Mouse (Mus musculus) spleen, postnatal 4 days (tissue): ENCODE data around the gene Hes2.

Source experiments
- DNase-seq, 2 experiments: peaks; one replicate each; pipeline ENCODE4 v3.0.0; 2022; ENCODE audit warnings: low spot score in 2 of 2

The Hes2 gene

DNA sequence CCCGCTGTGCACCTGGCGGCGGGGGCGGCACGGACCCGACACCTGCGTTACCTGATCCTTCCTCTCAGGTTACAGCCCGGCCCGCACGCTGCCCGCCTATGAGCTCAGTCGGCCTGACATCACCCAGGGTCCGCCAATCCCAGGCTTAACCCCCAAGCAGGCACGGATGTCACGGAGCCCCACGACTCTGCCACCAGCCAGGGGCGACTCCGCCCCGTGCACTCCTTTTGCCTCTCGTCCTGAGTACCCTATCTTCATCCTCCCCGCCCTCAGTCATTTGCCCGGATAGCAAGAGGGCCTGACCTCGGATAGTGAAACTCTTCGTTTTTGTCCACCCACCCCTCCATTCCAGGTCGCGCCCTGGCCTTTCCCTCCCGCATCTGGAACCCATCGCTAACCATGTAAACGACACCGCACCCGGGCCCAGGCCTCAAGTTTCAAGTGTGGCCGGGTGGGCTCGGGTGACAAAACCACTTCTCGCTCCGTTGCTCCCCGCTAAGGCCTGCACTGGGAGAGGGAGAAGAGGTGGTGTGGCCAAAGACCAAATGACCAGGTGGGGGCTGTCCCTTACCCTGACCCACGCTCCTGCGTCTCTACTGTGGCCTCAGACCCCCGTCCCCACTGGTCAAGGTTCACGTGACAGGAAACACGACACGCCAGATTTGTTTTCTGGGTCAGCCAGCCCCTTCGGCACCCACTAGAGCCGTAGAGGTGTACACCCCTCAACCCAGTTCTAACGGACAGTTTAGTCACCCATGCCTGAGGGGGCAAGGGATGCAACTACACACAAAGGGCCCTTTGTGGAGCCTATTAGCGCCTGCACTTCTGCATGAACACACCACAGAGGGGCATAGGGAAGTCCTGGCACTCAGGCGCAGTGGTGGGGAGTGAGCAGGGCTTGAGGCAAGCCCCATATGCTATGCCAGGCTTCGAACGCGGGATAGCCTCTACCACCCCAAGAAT is 26.6 kb upstream of the Hes2 start:
- DNase-seq, result no peak

DNA sequence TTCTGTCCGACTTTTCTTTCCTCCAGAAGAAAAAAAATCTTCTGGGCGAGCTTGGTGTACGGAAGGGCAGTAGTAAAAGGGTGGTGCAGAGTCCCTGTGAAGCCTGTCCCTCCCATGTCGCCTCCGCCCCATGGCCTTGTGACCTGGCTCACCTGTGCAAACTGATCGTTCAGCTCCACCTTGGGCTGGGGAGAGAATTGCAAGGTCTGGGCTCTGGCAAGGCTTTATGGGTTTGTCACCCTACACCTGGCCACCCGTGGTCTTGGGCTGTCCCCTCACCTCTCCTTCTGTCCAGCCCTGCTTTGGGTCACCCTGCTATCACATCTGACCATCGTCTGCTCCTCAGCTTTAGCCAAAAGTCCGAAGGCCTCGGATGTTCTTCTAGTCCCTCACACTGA is 25.9 kb upstream of the Hes2 start:
- no peak for DNase-seq

DNA sequence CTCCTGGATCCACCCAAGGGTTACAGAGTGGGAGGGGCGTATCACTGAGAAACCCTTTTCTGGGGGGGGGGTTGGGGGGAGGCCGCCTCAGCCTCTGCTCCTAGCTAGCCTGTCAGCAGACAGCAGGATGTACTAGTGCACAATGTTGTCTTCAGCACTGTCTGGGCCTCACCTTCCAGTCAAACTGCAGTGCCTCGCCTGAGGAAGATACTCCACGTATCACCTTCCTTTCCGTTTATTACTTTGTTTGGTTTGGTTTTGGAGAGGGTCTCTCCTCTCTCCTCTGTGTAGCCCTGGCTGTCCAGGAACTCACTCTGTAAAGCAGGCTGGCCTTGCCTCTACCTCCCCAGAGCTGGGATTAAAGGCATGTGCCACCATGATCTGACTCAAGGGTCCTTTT is 25.5 kb upstream of the Hes2 start:
- no peak for DNase-seq

DNA sequence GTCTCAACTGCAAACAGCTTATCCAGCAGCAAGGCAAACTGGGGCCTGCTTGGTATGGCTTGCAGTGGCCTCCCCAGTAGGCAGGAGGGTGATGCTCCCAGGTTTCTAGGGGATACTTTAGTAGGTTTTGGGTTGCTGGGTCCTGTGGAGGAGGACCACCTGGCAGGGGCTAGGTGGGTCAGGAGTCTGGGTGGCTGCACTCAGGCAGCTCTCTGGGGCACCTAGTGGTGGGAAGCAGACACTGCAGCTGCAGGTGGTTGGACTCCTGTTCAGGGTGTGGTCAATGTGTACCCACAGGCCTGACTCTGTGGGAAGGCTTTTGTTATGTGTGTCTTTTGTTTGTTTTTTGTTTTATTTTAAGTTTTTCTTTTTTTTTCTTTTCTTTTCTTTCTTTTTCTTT is 24.2 kb upstream of the Hes2 start:
- peak; percentile 70 to 86 for DNase-seq

DNA sequence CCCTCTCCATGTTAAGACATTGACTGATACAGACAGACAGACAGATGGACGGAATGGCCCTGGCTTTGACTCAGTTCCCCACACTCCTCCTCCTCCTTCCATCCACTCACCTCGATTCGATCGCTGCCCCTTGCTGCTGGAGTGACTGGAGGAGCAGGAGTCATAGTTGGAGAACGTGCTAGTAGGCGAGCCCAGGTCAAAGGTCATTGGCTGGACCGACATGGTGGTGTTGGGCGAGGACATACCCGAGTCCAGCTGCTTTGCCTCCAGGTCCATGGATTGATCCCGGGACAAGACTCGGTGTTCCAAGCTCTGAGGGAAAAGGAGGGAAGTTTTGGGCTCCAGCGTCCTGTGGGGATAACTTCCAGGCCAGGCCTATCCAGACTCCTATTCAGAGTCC is 23.3 kb upstream of the Hes2 start:
- DNase-seq, result no peak

DNA sequence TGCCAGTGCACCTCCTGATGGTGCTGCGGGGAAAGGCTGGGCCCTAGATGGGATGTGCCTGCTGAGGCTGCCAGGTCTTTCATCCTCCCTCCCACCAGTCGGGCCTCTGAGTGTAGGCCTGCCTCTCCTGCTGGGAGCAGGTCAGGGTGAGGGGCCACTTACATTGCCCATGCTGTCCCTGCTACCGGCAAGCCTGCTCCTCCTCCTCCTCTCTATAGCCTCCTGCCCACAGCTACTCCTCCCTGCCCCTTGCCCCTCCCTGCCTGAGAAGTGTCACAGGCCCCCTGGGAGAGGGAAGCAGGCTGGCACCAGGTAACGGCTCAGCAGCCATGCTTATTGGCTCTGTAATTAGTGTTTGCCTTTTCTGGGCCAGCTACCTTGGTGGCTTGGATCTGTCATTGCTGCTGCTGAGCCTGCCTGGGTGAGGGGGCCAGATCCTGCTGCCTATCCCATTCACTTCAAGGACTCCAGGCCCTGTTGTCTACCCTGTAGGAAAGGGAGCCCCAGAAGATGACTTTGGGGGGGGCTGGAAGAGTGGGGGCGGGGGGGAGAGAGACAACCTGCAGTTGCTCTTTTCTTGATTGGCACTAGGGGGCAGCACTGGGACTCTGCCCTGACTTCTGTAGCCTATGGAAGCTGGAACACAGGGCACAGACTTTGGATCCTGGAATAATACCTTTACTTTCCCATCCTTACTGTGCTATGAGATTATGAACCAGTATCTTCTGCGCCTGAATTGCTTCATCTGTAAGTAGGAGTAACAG is 22.4 kb upstream of the Hes2 start:
- DNase-seq, result no peak

DNA sequence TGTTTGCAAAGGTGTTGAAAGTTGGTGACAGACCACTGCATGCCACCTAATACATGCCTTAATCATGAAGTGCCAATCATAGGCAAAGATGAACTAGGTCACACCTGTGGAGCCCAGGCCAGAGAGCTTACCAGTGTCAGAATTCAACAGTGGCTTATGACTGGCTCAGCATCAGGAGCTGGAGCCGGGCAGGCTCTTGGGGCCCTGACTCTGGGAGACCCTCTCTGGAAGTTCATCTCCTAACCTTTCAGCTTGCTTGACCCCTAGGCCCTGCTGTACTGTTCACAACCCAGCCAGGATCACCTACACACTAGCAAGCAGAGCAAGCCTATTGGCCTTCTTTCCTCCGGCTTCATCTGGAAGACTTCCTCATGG is 21.8 kb upstream of the Hes2 start:
- DNase-seq, result no peak

DNA sequence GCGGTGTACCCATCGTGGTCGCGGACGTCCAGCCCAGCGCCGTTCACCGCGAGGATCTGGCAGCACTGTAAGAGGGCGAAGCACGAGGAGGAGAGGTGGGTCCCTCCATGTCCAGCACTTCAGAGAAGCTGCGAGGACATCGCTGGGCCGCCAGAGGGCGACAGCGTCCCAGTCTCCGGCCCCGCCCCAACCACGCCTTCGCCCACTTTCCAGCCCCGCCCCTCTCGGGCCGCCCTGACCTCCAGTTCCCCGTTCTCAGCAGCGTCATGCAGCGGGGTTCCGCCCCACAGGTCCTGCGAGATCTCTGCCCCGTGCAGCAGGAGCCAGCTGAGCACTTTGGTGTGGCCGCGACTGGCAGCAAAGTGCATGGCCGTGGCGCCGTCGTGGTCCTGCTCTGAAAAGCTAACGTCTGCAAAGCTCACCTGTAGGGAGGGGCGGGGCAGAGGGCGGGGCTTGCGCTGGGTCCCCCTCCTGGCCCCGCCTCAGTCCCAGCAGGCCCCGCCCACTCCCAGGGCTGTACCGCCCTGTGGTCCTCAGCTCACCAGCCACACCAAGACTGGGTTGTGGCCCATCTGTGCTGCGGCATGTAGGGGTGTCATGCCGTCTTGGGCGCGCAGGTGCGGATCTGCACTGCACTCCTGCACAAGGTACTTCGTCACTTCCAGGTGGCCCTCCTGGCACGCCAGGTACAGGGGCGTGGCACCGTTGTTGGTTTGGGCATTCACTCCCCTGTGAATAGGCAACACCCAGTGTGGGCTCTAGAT is 20.0 kb upstream of the Hes2 start:
- peak; percentile 92 to 96 for DNase-seq

DNA sequence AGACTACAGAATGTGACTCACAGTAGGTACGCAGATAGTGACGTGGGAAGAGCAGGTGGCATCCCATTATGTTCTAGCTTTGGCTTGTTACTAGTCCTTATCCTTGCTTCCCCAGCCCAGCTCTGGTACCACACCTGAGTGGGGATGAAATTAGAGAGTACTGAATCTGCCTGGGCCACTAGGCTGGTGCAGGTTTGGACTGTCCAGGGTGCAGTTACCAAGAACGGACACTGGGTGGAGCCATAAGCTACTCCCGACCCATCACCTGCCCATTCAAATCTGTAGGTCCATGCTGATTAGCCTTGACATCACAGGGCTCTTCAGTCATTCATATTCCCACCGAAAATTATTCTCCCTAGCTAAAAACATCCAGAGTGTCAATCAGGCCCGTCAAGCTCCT is 18.2 kb upstream of the Hes2 start:
- DNase-seq, result peak; percentile 66 to 86

DNA sequence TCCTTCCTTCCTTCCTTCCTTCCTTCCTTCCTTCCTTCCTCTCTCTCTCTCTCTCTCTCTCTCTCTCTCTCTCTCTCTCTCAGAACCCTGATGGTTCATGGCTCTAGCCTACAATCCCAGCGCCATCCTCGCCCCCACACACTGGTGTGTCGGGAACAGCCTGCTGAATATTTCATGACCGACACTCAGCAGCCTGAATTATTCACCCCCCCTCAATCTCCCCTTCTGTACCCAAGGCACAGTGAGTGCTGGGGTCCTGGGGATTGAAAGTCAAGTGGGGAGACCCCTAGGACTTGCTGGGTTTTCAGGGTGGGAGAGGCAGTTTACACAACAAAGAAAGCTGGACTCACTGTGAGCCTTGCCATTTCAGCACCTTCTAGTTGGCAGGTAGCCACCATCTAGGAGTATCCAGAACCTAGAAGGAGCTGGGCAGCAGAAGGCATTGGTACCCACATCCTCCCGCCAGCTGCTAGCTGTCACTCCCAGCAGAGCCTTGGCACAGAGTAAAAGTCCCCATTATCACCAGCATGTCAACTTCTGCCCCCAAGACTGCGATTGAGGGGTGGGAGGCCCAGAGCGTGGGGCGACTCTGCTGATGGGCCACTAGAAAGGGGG is 17.0 kb upstream of the Hes2 start:
- no peak for DNase-seq

DNA sequence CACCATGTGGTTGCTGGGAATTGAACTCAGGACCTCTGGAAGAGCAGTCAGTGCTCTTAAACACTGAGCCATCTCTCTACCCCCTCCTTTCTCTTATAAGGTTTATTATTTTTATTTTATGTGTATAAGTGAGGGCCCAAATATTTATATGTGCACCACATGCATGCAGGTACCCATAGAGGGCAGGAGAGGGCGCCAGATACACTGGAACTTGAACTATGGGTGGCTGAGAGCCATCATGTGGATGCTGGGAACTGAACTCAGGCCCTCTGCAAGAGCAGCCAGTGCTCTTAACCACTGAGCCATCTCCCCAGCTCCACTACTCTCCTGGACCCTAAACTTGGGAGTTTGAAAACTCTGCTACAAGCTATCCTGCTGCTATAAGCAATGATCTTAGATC is 15.0 kb upstream of the Hes2 start:
- no peak for DNase-seq

DNA sequence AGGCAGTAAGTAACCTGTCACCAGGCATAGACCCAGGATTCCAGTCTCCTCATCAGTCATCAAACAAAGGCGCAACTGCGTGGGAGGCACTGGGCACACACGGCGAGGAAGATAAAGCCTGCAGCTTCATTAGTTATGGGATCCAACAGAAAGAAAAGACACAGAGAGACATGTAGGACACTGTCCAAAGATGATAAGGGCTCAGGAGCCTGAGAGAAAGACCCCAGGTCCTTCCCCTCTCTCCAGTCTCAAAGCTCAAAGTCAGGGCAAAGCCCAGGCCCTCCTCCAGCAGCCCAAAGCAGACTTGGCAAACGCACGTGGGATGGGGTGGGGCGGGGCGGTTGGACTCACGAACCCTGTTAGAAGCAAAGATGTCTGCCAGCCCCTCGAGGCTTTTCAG is 13.2 kb upstream of the Hes2 start:
- DNase-seq, result no peak

DNA sequence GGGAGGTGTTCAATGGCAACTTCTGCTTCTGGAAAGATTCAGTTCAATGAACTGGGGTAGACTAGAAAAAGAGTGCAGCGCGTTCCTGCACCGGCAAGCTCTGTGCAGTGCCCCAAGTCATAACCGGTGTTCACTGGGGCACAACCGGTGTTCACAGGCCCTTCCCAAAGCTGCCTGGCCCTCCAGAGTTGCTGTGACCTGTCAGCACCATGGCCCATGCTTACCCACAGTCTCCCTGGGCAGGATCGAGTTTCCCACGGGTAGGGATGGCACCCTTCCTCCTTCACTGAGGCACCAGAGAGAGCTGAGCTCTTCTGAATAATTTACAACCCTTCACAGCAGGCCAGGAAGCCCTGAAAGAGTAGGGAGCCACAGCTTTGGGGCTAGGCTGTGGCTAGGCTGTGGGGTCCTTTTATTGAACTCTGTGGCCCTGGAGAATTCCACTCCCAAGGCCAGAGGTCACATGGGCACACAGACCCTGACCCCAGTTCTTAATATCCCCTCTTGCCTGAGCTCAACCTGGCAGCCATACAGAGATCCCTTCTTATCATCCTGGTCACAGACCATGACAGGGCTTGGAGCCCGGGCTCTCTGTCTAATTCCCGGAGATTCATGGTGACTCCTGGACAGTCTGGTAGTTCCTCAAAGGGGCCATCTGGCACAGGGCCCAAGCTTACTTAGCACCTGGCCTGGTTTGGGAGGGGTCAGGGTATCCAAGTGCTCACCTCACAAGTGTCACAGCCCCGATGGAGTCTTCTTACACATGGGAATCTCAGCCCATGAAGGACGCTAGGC is 12.4 kb upstream of the Hes2 start:
- no peak for DNase-seq

DNA sequence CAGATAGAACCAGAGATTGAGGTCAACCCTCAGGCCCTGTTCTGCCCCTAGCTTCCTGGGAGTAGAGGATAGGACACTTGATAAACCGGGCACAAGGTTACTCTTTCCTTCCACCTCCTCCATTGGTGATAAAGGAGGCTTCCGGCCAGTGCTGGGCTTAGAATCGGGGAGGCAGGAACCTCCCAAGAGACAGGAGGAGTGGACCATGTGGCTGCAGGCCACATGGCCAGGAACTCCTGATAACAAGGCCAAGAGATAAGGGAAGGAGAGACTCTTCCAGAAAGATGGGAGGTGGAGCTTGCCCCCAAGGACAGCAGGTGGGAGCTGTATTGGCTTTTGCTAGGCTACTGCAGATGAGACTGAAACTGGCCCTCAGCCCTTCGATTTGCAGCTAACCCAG is 8.1 kb upstream of the Hes2 start:
- no peak for DNase-seq

DNA sequence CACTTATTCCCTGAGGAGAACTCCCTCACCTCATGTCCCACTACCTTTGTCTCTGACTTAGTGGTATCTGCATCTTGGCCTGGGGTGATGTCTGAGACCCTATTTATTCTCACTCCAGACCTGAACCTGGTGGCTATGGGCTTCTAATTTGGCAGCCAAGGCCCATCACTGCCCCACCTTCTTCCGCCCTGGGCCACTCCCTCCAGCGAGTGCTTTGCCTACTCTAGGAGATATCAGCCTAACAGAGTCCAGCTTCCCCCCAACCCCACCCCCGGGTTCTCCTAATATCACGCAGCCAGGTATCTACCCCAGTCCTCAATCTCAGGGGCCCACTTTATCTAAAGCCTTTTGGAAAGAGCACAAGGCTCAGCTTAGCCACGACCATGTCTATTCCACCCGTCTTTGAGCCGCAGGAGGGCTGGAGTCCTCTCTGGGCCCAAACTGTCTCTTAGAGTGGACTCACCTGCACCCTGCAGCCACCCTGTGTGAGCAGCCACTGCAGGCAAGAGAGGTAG is 7.2 kb upstream of the Hes2 start:
- DNase-seq, result no peak

DNA sequence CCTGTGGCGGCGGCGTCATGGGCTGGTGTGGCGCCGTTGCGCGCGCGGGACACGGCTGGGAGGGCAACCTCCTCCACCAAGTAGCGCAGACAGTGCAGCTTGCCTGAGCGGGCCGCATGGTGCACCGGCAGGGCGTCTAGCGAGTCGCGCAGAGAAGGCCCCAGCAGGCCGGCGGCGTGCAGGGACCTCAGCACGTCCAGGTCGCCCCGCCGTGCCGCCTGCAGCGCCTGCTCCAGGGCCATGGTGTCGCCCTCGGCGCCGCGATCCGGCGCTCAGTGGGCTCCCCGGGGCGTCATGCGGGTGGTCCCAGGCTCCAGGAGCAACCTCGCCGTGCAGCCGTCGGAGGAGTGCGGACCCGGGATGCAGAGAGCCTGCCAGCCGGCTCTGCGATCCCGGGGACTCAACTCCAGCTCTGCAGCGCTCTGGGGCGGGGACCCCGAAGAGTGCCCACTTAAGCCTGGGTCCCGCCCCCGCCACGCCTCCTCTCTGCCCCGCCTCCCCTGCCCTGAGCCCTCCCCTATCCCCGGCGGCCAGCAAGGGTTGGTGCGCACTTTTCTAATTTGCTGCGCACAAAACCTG is 6.6 kb upstream of the Hes2 start, which contains the start of gene Espn:
Gene Espn (minus strand): TSS at position 406 of the 579 bp plus-strand sequence.
- DNase-seq, result peak; percentile 57 to 77

DNA sequence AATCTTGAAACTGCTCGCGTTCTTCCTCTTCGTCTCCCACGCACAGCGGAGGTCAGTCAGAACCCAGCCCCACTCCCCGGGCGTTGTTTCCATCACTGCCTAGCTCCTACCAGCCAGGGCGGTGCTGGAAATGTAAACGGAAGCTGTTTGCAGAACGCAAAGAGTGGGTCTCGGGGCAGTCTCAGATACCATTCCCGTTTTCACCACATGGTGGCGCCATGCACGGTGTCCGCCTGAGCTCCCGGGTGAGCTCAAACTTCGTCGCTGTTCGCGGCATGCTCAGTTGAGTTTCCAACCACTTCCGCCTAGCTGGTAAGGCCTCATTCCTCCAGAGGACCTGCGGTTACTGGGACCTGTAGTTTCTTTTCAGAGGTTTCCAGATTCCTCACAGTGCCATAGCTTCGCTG is 4.9 kb upstream of the Hes2 start:
- peak; percentile 88 to 96 for DNase-seq

DNA sequence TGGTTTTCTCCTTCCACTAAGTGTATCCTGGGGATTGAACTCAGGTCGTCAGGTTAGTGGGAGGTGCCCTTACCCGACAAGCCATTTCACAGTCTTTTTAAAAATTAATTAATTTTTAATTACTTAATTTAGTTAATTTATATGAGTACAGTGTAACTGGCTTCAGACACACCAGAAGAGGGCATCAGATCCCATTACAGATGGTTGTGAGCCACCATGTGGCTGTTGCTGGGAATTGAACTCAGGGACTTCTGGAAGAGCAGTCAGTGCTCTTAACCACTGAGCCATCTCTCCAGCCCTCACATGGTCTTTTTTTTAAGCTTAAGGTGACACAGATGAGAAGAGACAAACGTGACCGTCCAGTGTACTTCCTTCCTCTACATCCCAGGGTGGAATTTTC is 3.6 kb upstream of the Hes2 start:
- DNase-seq, result no peak

DNA sequence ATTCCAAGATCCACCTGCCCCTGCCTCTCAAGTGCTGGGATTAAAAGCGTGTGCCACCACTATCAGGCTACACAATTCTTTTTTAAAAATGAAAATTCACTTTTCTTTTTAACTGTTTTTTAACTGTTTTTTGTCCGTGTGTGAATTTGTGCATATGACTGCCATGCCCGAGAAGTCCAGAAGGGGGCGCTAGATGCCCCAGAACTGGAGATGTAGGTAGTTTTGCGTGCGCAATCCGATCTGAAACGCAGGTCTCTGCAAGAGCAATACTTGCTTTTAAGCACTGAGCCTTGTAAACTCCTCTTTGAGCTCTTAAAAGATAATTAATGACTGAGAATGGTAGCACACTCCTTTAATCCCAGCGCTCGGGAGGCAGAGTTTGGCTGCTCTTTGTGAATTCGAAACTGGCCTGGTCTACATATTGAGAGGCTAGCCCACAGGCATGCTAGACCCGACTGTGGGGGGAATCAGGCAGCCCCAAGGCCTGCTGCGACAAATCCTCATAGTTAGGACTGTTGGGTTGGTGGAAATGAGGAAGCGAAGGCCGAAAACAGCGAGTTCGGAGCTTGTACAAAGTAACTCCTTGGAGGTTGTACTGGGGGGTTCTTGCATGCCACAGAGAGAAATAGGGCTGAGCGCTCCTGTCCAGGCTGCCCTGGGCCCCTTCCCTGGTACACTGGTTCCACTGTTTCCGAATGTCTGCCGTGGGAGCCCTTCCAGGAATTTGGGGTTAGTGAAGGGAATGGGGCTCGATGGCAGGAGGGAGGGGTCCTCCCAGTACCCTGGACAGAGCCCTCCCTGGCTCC is 685 bp upstream of the Hes2 start:
- DNase-seq, result peak; percentile 58 to 82

DNA sequence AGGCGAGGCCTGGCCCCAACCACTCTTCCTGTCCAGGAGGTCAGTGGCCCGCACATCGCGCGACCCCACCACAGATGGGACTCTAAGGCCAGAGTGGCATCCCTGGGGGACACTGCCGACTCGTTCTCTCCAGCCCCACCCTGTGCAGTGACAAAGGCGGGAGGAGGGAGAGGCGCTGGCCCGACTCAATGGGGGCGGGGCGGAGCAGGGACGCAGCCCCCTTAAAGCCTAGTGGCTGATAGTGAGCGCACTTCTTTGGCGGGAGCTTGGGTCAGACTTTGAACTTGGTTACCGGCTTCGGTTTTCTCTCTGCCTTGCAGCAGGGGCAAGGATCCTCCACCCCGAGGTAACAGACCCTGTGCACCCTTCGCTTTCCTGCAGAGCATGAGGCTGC is 615 bp downstream of the Hes2 start:
- DNase-seq, result no peak
